Mouse (Mus musculus) heart, embryonic 15.5 days (tissue): ENCODE results near the gene Pecam1. TPM values are rescaled to one million over a fixed set of nuclear protein-coding genes. Genes with fewer than 3 reads are reported as not detected.

Experiments used
- ATAC-seq: fragments of 200-750 bp; cut with Nextera tagmentation; replicated peaks from 2 replicates; pipeline ENCODE4 v1.8.0; 2017; ENCODE audit warnings: low read depth, moderate TSS enrichment; ENCODE audit not compliant: insufficient number of reproducible peaks, insufficient read depth, low FRiP score
- H3K27ac ChIP-seq: fragments of 300-500 bp; sonication (generic); 2 replicates; pipeline ENCODE4 v1.5.1; 2015; ENCODE audit warnings: mild to moderate bottlenecking, inconsistent platforms
- H3K27me3 ChIP-seq: fragments of 300-500 bp; sonication (generic); 2 replicates; pipeline ENCODE4 v1.6.1; 2015; ENCODE audit warnings: inconsistent platforms
- H3K36me3 ChIP-seq: fragments of 300-500 bp; sonication (generic); 2 replicates; pipeline ENCODE4 v1.6.1; 2015; ENCODE audit warnings: mild to moderate bottlenecking, inconsistent platforms
- H3K4me1 ChIP-seq: fragments of 300-500 bp; sonication (generic); replicated peaks from 2 replicates; pipeline ENCODE4 v1.6.1; 2015; ENCODE audit warnings: inconsistent platforms
- H3K4me2 ChIP-seq: fragments of 300-500 bp; sonication (generic); 2 replicates; pipeline ENCODE4 v1.6.1; 2015; ENCODE audit warnings: inconsistent platforms, mild to moderate bottlenecking, moderate library complexity
- H3K4me3 ChIP-seq: fragments of 300-500 bp; sonication (generic); 2 replicates; pipeline ENCODE4 v1.5.1; 2015; ENCODE audit warnings: mild to moderate bottlenecking, inconsistent platforms
- H3K9ac ChIP-seq: fragments of 300-500 bp; sonication (generic); 2 replicates; pipeline ENCODE4 v1.6.1; 2015; ENCODE audit warnings: mild to moderate bottlenecking, inconsistent platforms
- H3K9me3 ChIP-seq: fragments of 300-500 bp; sonication (generic); replicated peaks from 2 replicates; pipeline ENCODE4 v1.6.1; 2016; ENCODE audit warnings: inconsistent platforms
- WGBS: fragments of 180-500 bp; shearing (Covaris S2); methylation state at CpG from one replicate; pipeline ENCODE4 v1.1.7; 2015; ENCODE audit warnings: mixed read lengths; 5-methylcytosine and 5-hydroxymethylcytosine counted together
- polyA plus RNA-seq: library from polyadenylated mRNA; unstranded; fragments of >200 nt; fragmentation: Nextera tagmentation; extraction: Ambion mirVana; gene quantifications from 2 replicates; pipeline ENCODE4 v1.2.1, GENCODE M21; 2015

Gene Pecam1
- polyA plus RNA-seq, 1 experiment from 2014 or later: 69.2 TPM

DNA sequence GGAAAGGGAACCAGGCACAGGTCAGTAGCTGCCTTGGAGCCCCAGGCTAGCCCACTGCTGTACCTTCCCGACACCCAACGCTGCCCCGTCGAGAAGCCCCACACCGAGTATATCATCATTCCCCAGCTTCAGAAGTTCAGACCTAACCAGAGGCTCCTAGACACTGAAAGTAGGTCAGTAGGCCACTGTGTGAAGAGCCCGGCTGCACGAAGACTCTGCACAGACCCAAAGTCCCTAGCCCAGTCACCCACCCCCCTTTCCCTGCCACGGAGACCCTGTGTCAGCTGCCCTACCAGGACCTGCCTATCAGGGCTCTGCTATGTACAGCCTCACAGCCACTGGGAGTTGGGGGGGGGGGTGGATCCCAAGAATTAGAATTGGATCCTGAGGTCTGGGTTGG, 78.6 kb downstream of the Pecam1 start:
- Histone ChIP-seq H3K27ac (no peak overlapping the region), H3K4me2 (no peak overlapping the region), H3K4me3 (no peak overlapping the region), H3K27me3 (no peaks in the 10 kb centered on the region), H3K4me1 (peaks cover 66% of the 10 kb centered on the region), H3K9me3 (no peaks in the 10 kb centered on the region), H3K9ac (no peak overlapping the region), H3K36me3 (no peaks in the 10 kb centered on the region)
- ATAC-seq: no peak
- WGBS: 81% methylated on average over 8 of the region's 8 CpGs

DNA sequence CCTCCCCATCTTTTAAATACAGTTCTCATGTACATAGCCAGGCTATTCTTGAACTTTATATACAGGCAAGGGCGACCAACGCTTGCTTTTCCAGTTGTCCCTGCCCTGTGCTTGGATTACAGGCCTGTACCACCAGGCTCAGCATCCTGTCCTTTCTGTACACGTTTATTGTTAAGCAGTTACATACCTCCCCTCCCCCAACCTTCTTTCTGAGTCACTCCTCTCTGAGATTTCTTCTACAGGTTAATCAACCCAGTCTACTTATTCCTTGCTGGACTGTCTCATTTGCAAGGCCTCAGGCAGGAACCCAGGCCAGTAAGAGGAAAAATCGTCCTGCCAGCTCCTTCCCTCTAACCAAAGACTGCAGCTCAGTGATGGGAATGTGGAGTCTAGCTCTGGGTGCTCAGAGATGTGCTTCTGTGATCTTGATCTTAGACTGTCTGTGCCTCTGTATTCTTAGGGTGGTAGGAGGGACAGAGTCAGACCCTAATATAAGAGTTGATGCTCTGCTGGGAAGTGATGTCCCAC, 79.4 kb downstream of the Pecam1 start:
- Histone ChIP-seq H3K4me3 (no peak overlapping the region), H3K36me3 (no peaks in the 10 kb centered on the region), H3K9me3 (no peaks in the 10 kb centered on the region), H3K27ac (no peak overlapping the region), H3K27me3 (no peaks in the 10 kb centered on the region), H3K4me1 (peaks cover 65% of the 10 kb centered on the region), H3K9ac (no peak overlapping the region), H3K4me2 (no peak overlapping the region)
- no peak for ATAC-seq
- 65% methylated on average over 4 of the region's 4 CpGs for WGBS

DNA sequence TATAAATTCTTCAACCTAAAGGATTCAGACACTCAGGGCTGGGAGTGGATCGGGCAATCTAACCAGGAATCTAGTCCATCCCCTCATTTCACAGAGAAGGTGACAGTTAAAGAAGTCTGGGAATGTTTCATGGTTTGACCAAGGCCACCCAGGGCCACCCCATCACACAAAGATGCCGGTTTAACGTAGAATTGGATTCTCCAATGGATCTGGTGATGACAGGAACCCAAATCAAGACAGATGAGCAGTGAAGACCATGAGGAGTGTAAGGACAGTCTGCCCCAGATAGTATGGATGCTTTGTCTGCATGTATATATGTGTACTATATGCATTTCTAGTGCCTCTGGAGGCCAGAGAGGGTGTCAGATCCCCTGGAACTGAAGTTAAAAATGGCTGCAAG, 80.2 kb downstream of the Pecam1 start:
- Histone ChIP-seq H3K9me3 (no peaks in the 10 kb centered on the region), H3K27ac (peak overlapping the region; percentile 31; the same call in 1 of the 2 replicates), H3K27me3 (no peaks in the 10 kb centered on the region), H3K4me2 (no peak overlapping the region), H3K9ac (no peak overlapping the region), H3K4me1 (peaks cover 58% of the 10 kb centered on the region), H3K4me3 (no peak overlapping the region), H3K36me3 (no peaks in the 10 kb centered on the region)
- WGBS: 76% methylated on average over 3 of the region's 3 CpGs
- ATAC-seq: no peak

DNA sequence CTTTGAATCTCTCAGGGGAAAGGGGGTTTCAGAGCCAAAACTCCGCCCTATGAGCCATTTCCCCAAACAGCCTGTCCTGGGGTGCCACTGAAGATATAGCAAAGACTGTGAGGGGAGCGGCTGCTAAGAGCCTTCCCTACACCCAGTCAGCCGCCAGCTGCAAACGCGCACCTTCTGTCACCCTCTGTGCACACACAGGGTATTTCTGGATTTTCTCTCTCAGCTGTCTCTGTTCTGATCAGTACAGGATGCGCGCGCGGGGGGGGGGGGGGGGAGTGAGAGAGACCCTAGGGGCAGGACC, 80.6 kb downstream of the Pecam1 start:
- Histone ChIP-seq H3K27me3 (no peaks in the 10 kb centered on the region), H3K9ac (no peak overlapping the region), H3K36me3 (no peaks in the 10 kb centered on the region), H3K4me3 (no peak overlapping the region), H3K9me3 (no peaks in the 10 kb centered on the region), H3K4me1 (peaks cover 53% of the 10 kb centered on the region), H3K4me2 (no peak overlapping the region), H3K27ac (peak overlapping the region; percentile 31; the same call in 1 of the 2 replicates)
- ATAC-seq: no peak
- 20% methylated on average over 8 of the region's 9 CpGs for WGBS

DNA sequence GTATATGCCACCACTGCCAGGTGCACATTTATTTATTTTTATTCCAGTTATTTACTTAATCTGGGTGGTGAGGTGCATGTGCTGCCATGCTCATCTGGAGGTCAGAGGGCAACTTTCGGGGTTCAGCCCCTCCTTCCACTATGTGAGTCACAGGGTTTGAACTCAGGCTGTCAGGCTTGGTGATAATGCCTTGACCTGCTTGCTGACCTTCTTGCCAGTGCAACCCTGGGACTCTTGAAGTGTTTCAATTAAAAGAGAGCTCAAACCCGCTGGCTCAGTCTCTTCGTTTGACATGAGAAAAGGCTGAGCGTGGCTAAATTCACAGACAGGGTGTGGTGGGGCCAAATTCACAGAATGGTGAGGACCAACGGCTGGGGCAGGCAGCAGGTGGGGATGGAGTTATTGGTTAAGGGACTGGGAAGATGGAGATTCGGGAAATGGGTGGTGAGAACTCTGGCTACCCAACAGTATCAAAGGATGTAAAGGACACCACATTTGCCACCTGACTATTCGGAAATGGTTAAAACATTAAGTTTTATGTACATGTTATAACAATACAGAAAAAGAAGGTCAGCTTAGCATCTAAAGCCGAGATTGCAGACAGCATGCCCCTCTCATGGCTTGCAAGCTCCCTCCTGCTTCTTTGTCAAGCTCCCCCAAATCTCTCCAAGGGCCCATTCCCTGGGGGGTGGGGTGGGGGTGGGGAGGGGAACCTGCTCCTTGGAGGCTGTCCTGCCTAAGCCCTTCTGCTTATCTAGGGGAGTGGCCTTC, 81.1 kb downstream of the Pecam1 start:
- no peaks in the 10 kb centered on the region for H3K9me3 ChIP-seq
- no peaks in the 10 kb centered on the region for H3K27me3 ChIP-seq
- H3K9ac ChIP-seq: no peak overlapping the region
- WGBS: 57% methylated on average over 8 of the region's 8 CpGs
- H3K27ac ChIP-seq: no peak overlapping the region
- H3K36me3 ChIP-seq: no peaks in the 10 kb centered on the region
- no peak for ATAC-seq
- H3K4me3 ChIP-seq: no peak overlapping the region
- H3K4me1 ChIP-seq: peaks cover 51% of the 10 kb centered on the region
- H3K4me2 ChIP-seq: no peak overlapping the region

DNA sequence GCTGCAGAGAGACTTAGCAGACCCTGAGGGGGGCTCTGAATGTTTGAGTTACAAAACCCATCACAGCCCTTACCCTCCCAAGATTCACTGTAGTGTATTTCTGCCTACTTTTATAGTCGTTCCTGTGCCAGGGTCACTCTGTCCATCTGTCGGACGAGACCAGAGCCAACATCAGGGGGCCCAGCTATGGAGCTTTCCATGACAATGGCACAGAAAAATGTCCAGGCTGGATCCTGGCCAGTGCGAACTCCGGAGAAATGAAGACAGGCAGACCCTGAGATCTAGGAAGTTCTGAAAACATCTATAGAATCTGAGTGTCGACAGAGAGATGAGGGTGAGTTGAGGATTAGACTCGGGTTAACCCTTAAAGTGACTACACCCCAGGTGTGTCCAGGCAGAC, 82.1 kb downstream of the Pecam1 start:
- Histone ChIP-seq H3K4me3 (no peak overlapping the region), H3K4me2 (no peak overlapping the region), H3K9ac (no peak overlapping the region), H3K27me3 (no peaks in the 10 kb centered on the region), H3K9me3 (no peaks in the 10 kb centered on the region), H3K4me1 (peaks cover 41% of the 10 kb centered on the region), H3K27ac (peak overlapping the region; percentile 31; the same call in 1 of the 2 replicates), H3K36me3 (no peaks in the 10 kb centered on the region)
- no peak for ATAC-seq
- 33% methylated on average over 7 of the region's 7 CpGs for WGBS

DNA sequence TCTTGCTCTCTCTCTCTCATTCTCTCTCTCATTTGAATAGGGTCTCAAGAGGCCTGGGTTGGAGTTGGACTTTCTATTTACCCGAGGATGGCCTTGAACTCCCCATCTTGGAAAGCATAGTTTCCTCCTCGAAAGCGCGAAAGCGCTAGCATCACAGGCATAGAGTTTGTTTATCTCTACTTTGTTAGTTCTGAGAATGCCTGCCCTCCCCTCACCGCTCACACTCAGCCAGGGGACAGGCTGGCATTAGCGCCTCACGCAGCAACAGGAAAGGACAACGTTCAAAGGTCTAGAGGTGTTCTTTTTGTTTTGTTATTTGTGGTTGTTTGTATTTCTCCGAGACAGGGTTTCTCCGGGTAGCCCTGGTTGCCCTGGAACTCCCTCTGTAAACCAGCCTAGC, 82.6 kb downstream of the Pecam1 start:
- H3K27ac ChIP-seq: peak overlapping the region; percentile 31; the same call in 1 of the 2 replicates
- ATAC-seq: no peak

DNA sequence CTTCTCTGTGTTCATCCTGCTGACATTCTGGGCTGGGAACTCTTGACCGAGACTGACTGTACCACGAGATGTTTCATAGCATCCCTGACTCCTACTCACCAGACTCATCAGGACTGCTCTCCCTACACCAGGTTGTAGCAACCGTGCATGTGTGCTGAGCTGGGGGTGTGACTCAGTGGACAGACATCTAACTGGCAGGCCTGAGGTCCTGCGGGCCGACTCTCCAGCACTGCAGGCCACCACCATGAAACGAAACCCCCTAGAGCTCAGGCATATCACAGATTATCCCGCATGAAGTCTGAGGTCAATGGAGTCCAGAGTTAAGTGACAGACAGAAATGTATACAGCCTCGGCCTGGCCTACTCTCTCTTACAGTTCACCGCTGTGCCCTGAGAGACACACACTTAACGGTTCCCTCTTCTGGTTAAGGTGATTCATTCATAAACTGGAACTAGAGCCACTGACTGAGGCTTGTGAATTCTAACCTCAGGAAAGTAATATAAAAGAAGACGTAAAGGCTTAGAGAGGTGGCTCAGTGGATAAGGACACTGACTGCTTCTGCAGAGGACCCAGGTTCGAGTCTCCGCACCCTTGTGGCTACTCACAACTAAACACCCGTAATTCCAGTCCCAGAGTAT, 83.8 kb downstream of the Pecam1 start:
- Histone ChIP-seq H3K4me1 (peaks cover 30% of the 10 kb centered on the region), H3K4me2 (no peak overlapping the region), H3K9me3 (no peaks in the 10 kb centered on the region), H3K4me3 (no peak overlapping the region), H3K27me3 (no peaks in the 10 kb centered on the region), H3K36me3 (no peaks in the 10 kb centered on the region), H3K9ac (no peak overlapping the region), H3K27ac (no peak overlapping the region)
- 79% methylated on average over 14 of the region's 14 CpGs for WGBS
- ATAC-seq: no peak

More for the DNA sequence above, 82.6 kb downstream of the Pecam1 start:
- 83% methylated on average over 11 of the region's 11 CpGs for WGBS
- H3K9ac ChIP-seq: no peak overlapping the region
- no peak overlapping the region for H3K4me2 ChIP-seq
- H3K36me3 ChIP-seq: no peaks in the 10 kb centered on the region
- H3K9me3 ChIP-seq: no peaks in the 10 kb centered on the region
- H3K27me3 ChIP-seq: no peaks in the 10 kb centered on the region
- peaks cover 37% of the 10 kb centered on the region for H3K4me1 ChIP-seq
- H3K4me3 ChIP-seq: no peak overlapping the region

DNA sequence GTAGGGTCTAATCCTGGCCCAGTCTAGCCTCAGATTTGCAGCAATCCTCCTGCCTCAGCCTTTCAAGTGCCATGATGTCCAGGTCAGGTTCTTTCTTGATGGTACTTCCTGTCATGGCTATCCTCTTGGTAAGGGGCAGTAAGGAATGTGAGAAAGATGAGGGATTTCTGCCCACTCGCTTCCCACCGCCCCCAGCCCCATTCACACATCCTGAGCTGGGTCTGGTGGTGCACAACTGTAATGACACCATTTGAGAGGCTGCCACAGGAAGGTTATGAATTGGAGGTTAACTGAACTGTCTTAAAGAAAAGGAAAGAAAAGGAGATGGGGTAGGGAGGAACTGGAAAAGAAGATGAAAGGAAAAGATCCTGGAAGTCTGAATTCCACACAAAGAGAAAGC, 84.6 kb downstream of the Pecam1 start:
- Histone ChIP-seq H3K9ac (no peak overlapping the region), H3K4me3 (no peak overlapping the region), H3K9me3 (no peaks in the 10 kb centered on the region), H3K4me1 (peaks cover 31% of the 10 kb centered on the region), H3K36me3 (no peaks in the 10 kb centered on the region), H3K27me3 (no peaks in the 10 kb centered on the region), H3K27ac (peak overlapping the region; percentile 54), H3K4me2 (no peak overlapping the region)
- 86% methylated on average over 2 of the region's 2 CpGs for WGBS
- ATAC-seq: no peak

DNA sequence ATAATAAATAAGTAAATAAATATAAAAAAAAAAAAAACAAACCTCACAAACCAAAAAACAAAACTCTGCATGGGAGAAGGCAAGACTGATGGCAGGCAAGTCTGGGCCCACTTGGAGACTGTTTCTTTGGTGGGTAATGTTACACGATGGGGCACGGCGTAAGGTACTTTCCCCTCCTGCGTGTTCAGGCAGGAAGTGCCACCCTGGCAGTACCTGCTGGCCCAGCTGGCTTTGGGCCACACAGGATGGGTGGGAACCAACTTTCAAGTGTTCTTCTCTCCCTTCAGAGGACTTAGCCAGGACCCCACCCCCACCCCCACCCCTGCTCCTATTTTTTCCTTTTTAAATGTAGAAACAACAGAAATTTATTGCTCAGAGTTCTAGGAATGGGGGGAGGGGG, 85.1 kb downstream of the Pecam1 start:
- no peak overlapping the region for H3K4me2 ChIP-seq
- peak overlapping the region; percentile 54 for H3K27ac ChIP-seq
- H3K9me3 ChIP-seq: no peaks in the 10 kb centered on the region
- no peaks in the 10 kb centered on the region for H3K27me3 ChIP-seq
- 72% methylated on average over 4 of the region's 4 CpGs for WGBS
- no peak overlapping the region for H3K4me3 ChIP-seq
- no peak overlapping the region for H3K9ac ChIP-seq
- H3K4me1 ChIP-seq: peaks cover 34% of the 10 kb centered on the region
- H3K36me3 ChIP-seq: no peaks in the 10 kb centered on the region
- no peak for ATAC-seq

DNA sequence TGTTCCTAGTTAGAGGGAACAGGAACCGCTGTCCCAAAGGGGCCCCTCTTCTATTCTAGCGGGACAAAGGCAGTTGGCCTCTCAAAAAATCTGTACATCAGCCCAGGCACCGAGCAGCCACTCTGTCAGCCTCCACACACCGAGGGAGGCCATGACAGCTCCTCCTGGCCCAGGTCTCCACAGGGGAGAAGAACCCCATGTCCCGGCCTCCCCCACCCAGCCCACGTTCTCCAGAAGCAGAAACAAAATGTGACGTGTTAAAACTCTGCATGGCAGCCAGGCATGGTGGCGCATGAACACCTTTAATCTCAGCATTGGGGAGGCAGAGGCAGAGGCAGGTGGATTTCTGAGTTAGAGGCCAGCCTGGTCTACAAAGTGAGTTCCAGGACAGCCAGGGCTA, 85.7 kb downstream of the Pecam1 start:
- 70% methylated on average over 8 of the region's 8 CpGs for WGBS
- Histone ChIP-seq H3K4me1 (peaks cover 34% of the 10 kb centered on the region), H3K9ac (no peak overlapping the region), H3K27me3 (no peaks in the 10 kb centered on the region), H3K4me2 (no peak overlapping the region), H3K9me3 (no peaks in the 10 kb centered on the region), H3K36me3 (no peaks in the 10 kb centered on the region), H3K27ac (peak overlapping the region; percentile 57), H3K4me3 (no peak overlapping the region)
- ATAC-seq: no peak

DNA sequence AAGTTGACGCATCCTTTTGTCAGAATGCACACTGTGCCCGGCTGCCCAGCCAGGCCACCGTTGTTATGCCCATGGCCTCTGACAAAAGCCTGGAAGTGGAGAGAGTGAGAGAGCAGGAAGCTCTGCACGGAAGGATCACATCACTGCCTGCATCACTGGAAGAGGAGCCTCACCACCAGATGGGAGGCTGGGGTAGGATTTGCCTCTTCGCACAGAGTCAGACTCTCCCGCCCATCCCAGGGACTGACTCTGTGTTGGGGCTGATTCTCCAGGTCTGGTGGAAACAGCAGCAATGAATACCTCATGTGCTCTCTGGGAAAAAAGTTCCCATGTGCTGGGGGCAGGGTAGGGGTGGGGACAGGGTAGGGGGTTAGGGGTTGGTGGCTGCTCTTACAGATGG, 86.6 kb downstream of the Pecam1 start:
- Histone ChIP-seq H3K9ac (no peak overlapping the region), H3K27ac (peak overlapping the region; percentile 57), H3K4me2 (no peak overlapping the region), H3K4me3 (no peak overlapping the region), H3K9me3 (no peaks in the 10 kb centered on the region), H3K36me3 (no peaks in the 10 kb centered on the region), H3K27me3 (no peaks in the 10 kb centered on the region), H3K4me1 (peaks cover 31% of the 10 kb centered on the region)
- ATAC-seq: no peak
- 76% methylated on average over 6 of the region's 6 CpGs for WGBS
